Mouse (Mus musculus) limb, embryonic 13.5 days (tissue): ENCODE measurements at regions not wholly inside any gene's neighbourhood (a gene's known extent, or its start where the extent isn't known, plus 50 kb on each side); places are given as distances from the start of the nearest gene placed in this dataset.

ENCODE experiments used
- ATAC-seq: fragments of 200-750 bp; cut with Nextera tagmentation; 2 replicates; pipeline ENCODE4 v1.8.0; 2017; ENCODE audit warnings: low read depth, moderate number of reproducible peaks, moderate TSS enrichment; ENCODE audit not compliant: low FRiP score
- H3K27ac ChIP-seq: fragments of 300-500 bp; sonication (generic); 2 replicates; pipeline ENCODE4 v1.5.1; 2015; ENCODE audit warnings: inconsistent platforms, mild to moderate bottlenecking, moderate library complexity
- H3K27me3 ChIP-seq: fragments of 300-500 bp; sonication (generic); 2 replicates; pipeline ENCODE4 v1.6.1; 2015; ENCODE audit warnings: mild to moderate bottlenecking, inconsistent platforms
- H3K36me3 ChIP-seq: fragments of 300-500 bp; sonication (generic); 2 replicates; pipeline ENCODE4 v1.6.1; 2015; ENCODE audit warnings: inconsistent platforms, mild to moderate bottlenecking, moderate library complexity
- H3K4me1 ChIP-seq: fragments of 300-500 bp; sonication (generic); 2 replicates; pipeline ENCODE4 v1.6.1; 2015; ENCODE audit warnings: inconsistent platforms
- H3K4me2 ChIP-seq: fragments of 300-500 bp; sonication (generic); replicated peaks from 2 replicates; pipeline ENCODE4 v1.6.1; 2015; ENCODE audit warnings: inconsistent platforms, mild to moderate bottlenecking, moderate library complexity
- H3K4me3 ChIP-seq: fragments of 300-500 bp; sonication (generic); 2 replicates; pipeline ENCODE4 v1.5.1; 2015; ENCODE audit warnings: moderate library complexity, mild to moderate bottlenecking, inconsistent platforms
- H3K9ac ChIP-seq: fragments of 300-500 bp; sonication (generic); 2 replicates; pipeline ENCODE4 v1.6.1; 2015; ENCODE audit warnings: mild to moderate bottlenecking, inconsistent platforms
- H3K9me3 ChIP-seq: fragments of 300-500 bp; sonication (generic); 2 replicates; pipeline ENCODE4 v1.6.1; 2016; ENCODE audit warnings: inconsistent platforms
- WGBS: fragments of 180-500 bp; shearing (Covaris S2); methylation state at CpG from one replicate; pipeline ENCODE4 v1.1.7; 2015; 5-methylcytosine and 5-hydroxymethylcytosine counted together

- Histone ChIP-seq H3K36me3 (no peaks in the 10 kb centered on the region), H3K4me3 (no peak overlapping the region), H3K27me3 (no peaks in the 10 kb centered on the region), H3K27ac (no peak overlapping the region), H3K4me1 (no peaks in the 10 kb centered on the region), H3K4me2 (no peak overlapping the region), H3K9me3 (no peaks in the 10 kb centered on the region), H3K9ac (no peak overlapping the region)
- ATAC-seq = no peak
- 54% methylated on average over 8 of the region's 8 CpGs for WGBS
Measured at GRCm38 (mm10) chr8:49998281-49999037, 1154.7 kb upstream of the Tenm3 start.
